Comparison of ENCODE assay signal across 10 mouse cellular contexts in genomic region chr6:143259870-143260559, GRCm38 (mm10).
DNase-seq lines count a peak whose midpoint lies in the region; ATAC-seq and TF ChIP-seq lines count a peak whose summit lies in the region.
"Had no signal": no experiment of that assay in that cellular context is flagged by ENCODE, and none has a peak within 500 bp of the region (broad histone marks: within the 10 kb centered on the region; RNA-seq: fewer than 3 reads in every experiment).

No protein-coding gene starts in this region.

- H3K4me2 ChIP-seq in forebrain, embryonic 12.5 days, result peak overlapping the region; percentile 50
- H3K4me2 ChIP-seq in limb, embryonic 13.5 days (replicated peaks), result peak overlapping the region; percentile 44

- no peaks in the 10 kb centered on the region for H3K36me3 ChIP-seq in forebrain, embryonic 12.5 days (replicated peaks)
- no peaks in the 10 kb centered on the region for H3K36me3 ChIP-seq in limb, embryonic 13.5 days
- H3K36me3 ChIP-seq: G1E had no signal

- no peak for DNase-seq in layer of hippocampus, adult 2 months (ENCODE audit: low spot score in 2 of 2)
- DNase-seq in layer of hippocampus, adult 11-12 months (ENCODE audit: low spot score), result no peak
- peak; percentile 43 for DNase-seq in retina, embryonic 14.5 days (ENCODE audit: low spot score)
- no peak for DNase-seq in layer of hippocampus, postnatal 36 days
- DNase-seq in adrenal gland, postnatal 4 days (ENCODE audit: low spot score in 2 of 2), result no peak
- no peak for DNase-seq in spleen, adult 18-20 months
- DNase-seq: heart, adult 18-20 months had no signal

- H3K4me1 ChIP-seq in forebrain, embryonic 12.5 days, result peaks cover 35% of the 10 kb centered on the region
- peaks cover 28% of the 10 kb centered on the region for H3K4me1 ChIP-seq in limb, embryonic 13.5 days

- peak overlapping the region; percentile 45 for H3K4me3 ChIP-seq in layer of hippocampus, adult 2 months
- H3K4me3 ChIP-seq in forebrain, embryonic 12.5 days (replicated peaks), result peak overlapping the region; percentile 19
- no peak overlapping the region for H3K4me3 ChIP-seq in limb, embryonic 13.5 days

- 28% methylated on average over 18 of the region's 18 CpGs for WGBS in forebrain, embryonic 12.5 days
- WGBS in limb, embryonic 13.5 days, result 29% methylated on average over 18 of the region's 18 CpGs

- TF ChIP-seq CTCF in layer of hippocampus, adult 2 months (conservative IDR thresholded peaks at IDR 0.05), result no peak

- peaks cover 28% of the 10 kb centered on the region for H3K27me3 ChIP-seq in forebrain, embryonic 12.5 days
- H3K27me3 ChIP-seq in limb, embryonic 13.5 days, result peaks cover 16% of the 10 kb centered on the region

- peak; percentile 55 for ATAC-seq in forebrain, embryonic 12.5 days (ENCODE audit: low FRiP score)
- no peak for ATAC-seq in limb, embryonic 13.5 days (ENCODE audit: low FRiP score, low read depth)

- H3K9ac ChIP-seq in forebrain, embryonic 12.5 days, result no peak overlapping the region
- H3K9ac ChIP-seq in limb, embryonic 13.5 days, result no peak overlapping the region

- no peaks in the 10 kb centered on the region for H3K9me3 ChIP-seq in forebrain, embryonic 12.5 days
- H3K9me3 ChIP-seq in limb, embryonic 13.5 days, result no peaks in the 10 kb centered on the region

- peak overlapping the region; percentile 84 for H3K27ac ChIP-seq in layer of hippocampus, adult 2 months
- H3K27ac ChIP-seq in forebrain, embryonic 12.5 days, result 0 out of 2 replicates have a peak overlapping the region, but pooled peaks have one; percentile 56
- H3K27ac ChIP-seq in limb, embryonic 13.5 days, result no peak overlapping the region
